Mouse (Mus musculus) embryo, embryonic 10 days (tissue): ENCODE data around the gene Crip1.

Experiments used
- DNase-seq: peaks from one replicate; pipeline ENCODE4 v3.0.0-alpha.2; 2015; ENCODE audit warnings: low spot score

The Crip1 gene

DNA sequence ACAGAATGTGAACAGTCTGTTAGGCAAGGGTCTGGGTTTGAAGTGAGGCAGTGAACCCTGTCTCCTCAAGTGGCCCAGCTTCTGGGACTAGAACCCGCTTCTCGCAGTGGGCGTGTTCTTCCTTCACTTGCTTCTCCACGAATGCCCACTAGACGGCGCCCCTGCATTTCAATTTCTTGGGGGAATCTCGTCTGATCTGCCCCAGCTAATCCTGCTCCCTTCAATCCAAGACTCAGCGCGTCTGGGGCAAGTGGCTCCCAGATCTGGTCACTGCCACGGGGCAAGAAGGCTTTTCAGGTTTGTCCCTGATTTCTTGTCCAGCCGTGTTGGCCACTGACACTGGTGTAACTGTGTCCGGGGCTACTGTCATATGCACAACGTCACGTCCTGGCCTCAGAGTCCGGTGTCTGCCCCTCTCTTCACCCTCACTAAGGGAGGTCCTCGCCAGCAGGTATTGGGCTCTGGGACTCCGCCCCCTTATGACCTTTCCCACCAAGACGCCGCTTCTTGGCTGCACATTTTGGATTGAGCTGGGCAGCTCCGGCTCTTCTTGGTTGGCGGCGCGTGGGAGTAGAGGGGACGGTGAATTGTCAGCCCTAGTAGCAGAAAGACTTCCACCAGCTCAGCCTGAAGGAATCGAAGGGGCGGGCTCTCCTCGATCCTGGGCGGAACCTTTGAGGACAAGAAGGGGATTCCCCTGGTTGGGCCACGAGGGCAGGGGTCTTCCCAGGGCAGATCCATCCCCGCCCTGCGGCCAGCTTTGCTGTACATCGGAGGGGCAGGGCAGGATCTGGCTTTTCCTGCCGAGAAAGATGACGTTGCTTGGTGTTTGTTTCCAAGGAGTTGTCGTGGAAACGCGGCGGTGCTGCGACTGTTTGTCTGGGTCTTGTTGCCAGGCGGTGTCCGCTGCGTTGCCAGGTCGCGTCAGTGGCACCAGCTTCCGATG, at the start of gene Crip1:
TSS of gene Crip1 (plus strand) at position 205 of the 946 bp plus-strand sequence.
- peak; percentile 84 for DNase-seq

DNA sequence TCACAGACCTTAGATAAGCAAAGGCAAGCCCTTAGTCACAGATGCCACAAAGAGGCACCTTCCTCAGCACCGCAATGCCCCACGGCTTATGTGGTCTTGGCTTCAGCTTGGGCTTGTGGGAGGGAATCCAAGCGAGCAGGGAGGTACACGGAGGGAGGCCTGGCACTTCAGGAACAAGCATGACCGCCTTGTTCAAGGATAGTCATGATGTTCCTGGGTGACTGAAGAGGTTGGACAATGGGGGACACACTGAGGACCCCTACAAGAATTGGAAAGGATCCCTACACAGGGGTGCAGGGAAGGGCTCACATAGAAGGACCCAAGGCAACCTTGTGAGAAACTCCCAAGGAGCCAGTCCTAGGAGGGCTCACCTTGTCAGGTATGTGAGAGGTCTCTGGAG, 49.1 kb upstream of the Crip1 start:
- DNase-seq: no peak

GRCm38 (mm10) chr12:113097749-113098281, 48.3 kb upstream of the Crip1 start, which contains the start of gene Mta1:
Gene Mta1, plus strand, starts transcription at chr12:113098278.
- DNase-seq: peak; percentile 80

DNA sequence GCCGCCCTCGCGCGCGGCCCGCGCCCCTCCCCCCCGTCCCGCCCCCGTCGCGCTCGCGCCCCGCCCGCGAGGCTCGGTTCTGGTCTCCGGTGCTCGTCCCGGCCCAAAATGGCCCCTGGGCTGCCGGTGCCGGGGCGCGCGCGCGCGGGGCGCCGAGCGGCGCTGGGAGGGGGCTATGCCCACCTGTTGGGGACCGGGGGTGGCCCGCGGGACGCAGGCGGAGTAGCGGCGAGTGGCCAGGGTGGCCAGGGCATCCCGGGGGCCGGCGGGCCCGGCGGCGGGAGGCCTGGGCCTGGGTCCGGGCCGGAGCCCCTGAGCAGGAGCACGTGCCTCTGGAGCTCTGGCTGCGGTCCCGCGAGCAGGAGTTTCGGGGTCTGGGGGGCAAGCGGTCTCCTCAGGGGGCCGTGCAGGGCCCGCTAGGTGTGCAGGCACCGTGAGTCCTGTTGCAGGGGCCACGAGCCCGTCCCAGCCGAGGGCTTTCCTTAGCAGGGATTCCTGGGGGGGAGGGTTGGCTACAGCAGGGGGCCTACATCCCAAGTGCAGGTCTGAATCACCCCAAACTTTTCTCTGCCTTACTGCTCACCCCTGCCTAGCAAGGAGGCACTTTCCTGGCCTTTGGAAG, 47.5 kb upstream of the Crip1 start:
- DNase-seq: no peak

DNA sequence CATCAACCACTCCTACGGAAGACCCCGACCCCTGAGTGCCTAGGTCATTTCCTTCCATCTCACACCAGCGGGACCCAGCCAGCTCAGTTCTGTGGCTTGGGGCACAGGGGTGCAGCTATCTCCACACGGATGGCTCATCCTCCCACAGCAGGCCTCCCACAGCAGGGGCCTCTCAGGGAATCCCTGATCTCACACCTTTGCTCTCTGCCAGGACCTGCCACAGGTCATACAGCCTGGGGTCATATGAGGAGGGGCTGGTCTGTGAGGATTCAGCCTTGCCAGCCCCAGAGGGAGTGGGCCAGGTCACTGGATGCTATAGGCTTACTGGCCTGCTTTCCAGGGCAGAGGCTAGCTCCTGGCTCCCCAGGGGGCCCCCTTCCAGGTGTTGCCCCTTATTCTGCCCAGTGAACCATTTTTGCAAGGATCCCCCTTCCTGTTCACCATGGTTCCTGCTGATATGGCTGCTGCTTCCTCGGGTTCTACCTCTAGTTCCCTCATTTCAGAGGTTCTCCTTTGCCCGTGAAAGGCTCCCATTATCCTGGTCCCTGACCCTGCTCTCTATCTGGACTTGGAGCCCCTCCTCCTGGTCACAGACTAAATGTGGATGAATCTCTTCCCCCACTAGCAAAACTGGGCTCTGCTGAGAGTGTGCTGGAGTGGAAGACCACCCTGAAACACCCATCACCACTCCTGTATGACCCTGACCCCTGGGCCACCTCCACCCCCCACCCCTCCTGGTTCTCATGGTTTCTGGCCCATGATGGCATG, 46.5 kb upstream of the Crip1 start:
- no peak for DNase-seq

- no peak for DNase-seq
Observed at GRCm38 (mm10) chr12:113100448-113101076, 45.6 kb upstream of the Crip1 start.

GRCm38 (mm10) chr12:113101251-113101960, 44.7 kb upstream of the Crip1 start:
- no peak for DNase-seq

DNA sequence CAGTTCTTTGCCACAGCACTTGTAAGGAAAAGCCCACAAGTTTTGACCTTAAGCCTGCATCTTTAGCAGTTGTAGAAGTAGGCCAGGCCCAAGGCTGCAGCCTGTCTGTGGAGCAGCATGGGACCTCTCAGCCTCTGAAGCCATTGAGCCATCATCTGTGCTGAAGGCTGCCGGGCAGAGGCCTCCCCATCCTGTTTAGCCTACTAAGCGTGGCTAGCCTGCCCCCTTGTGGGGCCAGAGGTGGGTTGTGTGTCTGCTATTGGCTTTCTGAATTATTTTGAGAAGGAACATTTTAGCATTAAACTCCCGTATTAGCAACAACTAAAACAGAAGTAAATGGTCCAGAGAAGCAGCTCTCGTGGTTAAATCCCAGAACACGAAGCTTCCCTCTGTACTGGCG, 43.7 kb upstream of the Crip1 start:
- peak; percentile 62 for DNase-seq

- DNase-seq: peak; percentile 47
Observed at GRCm38 (mm10) chr12:113103846-113104451, 42.2 kb upstream of the Crip1 start.

GRCm38 (mm10) chr12:113106386-113106785, 39.7 kb upstream of the Crip1 start:
- DNase-seq: no peak

DNA sequence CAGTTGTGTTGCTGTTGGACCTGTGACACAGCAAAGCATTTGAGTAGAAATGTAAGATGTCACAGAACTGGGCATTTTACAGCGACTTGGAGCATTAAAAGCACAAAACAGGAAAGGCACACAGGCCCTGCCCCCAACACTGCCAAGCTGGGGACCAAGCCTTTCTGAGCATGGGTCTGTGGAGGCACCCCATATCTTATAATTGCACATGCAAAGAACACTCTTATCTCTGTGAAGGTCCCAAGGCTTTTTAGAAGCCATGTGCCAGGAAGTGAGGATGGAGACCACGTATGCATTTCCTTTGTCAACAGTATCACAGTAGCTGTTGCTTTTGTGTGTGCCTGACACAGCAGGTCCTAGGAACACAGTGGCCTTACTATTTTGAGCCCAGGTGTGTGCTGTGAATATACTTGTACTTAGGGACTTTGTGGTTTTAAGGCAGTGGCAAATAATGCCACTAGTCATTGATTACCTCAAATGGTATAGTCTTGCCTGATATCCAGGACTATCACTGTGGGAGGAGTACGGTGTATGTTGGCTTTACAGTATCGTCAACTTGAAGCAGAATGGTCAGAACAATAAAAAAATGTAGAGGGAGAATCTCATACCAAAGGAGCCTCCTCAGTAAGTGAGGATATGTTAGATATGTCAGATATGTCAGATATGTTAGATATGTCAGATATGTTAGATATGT, 38.5 kb upstream of the Crip1 start:
- no peak for DNase-seq

DNA sequence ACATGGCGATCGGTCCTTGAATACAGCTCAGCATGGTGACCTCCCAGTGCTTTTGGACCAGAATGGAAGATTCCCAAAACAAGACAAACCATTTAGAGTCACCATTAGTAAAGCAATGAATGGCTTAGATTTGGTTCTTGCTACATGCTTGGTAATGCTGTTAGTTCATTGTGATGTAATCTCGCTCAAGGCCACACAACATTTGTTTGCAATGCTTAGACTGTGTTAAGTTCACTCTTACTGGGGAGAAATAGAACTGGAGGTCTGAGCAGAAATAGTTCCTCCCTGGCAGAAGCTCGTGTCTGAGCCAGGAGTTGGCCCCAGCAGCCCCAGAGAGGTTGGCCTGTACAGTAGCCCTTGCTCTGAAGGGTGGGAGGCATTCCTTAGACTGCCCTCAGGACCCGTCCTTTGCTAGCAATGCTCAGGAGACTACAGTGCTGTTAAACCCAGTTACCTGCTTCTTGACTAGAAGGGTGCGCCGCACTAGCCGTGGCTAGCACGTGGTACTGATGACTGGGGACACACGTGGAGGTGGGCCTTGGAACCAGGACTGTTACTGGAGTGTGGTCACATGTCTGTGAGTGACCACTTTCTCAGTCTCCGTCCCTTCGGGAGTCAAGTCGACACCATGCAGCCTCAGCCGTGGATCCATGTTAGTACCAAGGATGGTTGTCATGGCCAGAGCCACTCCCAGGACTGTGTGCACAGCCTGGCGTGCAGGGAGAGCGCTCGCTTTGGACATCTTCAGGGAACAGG, 37.4 kb upstream of the Crip1 start:
- no peak for DNase-seq

DNA sequence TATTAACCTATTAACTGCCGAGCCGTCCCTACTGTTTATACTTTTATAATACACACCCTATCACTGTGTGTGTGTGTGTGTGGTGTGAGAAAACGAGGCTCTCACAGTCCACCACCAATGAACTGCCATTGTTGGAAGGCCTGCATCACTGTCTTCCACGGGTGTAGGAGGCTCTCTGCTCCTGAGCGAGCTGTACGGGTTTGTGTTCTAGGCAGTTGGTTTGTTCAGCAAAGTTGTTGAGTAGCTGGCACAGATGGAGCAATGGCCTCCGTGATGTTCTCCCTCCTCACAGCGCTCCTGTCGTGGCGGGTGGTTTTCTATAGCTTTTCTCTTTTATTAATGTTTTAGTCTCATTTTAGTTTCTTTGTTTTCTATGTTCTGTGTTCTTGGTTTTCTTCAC, 36.3 kb upstream of the Crip1 start:
- DNase-seq: no peak

- no peak for DNase-seq
Observed at GRCm38 (mm10) chr12:113114141-113114540, 32.0 kb upstream of the Crip1 start.

GRCm38 (mm10) chr12:113114856-113115538, 31.1 kb upstream of the Crip1 start:
- DNase-seq: no peak

DNA sequence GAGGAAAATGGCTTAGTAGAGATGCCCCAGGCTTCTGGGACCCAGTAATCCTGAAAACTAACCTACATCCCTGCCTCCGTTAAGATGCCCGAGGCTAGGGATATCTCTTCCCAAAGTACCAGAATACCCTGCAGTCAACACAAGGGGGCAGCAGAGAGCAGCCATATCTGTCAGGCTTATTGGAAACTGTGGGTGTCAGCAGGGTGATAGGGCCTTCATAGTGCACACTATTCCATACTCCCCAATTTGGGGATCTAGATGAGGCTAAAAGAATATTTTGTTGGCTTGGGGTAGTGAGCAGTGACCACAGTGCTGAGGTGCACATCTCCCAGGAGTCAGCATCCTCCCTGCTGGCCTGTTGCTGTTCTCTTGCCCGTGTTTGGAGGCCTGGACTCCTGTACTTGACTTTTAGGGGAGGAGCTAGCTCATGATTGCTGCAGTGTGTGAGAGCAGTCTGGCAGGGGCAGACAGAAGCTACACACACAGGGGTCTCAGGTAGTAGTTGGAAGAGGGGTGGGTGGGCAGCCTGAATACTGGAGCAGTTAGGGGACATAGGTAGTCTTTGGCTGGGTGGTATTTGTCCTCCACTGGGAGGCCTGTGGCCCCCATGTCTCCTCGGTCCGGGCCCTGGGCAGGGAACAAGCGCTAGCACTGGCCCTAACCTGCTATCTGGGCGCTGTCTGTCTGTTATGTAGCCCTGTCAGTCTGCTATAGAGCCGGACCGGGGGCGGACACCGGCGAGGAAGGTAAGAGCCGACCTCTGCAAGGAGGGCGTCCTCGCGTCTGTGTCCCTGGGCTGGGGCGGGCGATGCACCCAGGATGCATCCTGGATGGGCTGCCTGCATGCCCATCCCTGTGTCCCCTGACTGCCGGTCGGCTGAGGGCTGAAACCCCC, 26.4 kb upstream of the Crip1 start:
- DNase-seq: peak; percentile 84

- no peak for DNase-seq
Observed at GRCm38 (mm10) chr12:113124726-113125125, 21.4 kb upstream of the Crip1 start.

DNA sequence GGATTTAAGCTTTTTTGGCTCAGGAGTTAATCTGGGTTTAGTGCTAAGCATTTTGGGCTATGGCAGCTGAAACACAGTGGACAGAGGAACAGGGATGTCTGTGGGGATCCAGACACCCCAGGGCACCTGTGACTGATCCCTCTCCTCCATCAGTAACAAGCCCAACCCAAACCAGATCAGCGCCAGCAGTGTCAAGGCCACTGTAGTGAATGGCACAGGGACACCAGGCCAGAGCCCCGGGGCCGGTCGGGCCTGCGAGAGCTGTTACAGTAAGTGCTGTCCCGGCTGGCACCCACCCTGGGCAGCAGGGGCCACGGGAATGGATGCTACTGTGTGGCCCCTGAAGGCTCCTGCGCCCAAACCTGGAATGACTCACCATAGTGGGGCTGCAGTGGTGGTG, 15.4 kb upstream of the Crip1 start:
- DNase-seq: no peak
